Mouse (Mus musculus) liver, adult 2 months (tissue): ENCODE data around the gene Agpat4.

ENCODE experiments used
- CTCF ChIP-seq: fragments of 200-500 bp; IDR thresholded peaks from 2 replicates; pipeline ENCODE4 v1.5.1; 2011; ENCODE audit warnings: low read depth, low read length, control low read depth
- POLR2A ChIP-seq: fragments of 200-500 bp; IDR thresholded peaks from 2 replicates; pipeline ENCODE4 v1.6.1; 2011; ENCODE audit warnings: low read length, control low read depth; ENCODE audit not compliant: insufficient read depth; ENCODE audit errors: extremely low read depth

DNA sequence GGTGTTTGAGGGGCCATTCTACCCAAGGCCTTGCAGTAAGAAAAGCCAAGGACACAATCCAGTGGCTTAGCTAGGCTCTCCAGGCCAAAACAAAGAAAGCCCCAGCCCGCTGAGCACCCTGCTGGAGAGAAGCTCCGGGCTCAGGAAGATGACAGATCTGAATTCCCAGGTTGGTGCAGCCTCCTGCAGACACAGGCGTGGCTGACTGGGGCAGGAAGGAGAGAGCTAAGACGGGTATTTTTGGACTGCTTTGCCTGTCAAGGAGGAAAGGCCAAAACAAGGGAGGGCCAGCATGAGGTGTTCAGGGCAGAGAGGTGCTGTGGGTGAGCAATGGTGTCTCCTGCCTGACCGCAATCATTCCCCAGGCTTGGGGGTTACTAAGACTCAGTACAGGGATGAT, 105.2 kb downstream of the Agpat4 start:
- TF ChIP-seq POLR2A (no peak), CTCF (no peak)
